Comparison of ENCODE assay signal across 18 mouse cellular contexts in genomic region chr1:65681960-65682359, GRCm38 (mm10).
A peak's percentile ranks its signal among the peaks of the same experiment; 100 is the strongest.
DNase-seq lines count a peak whose midpoint lies in the region; ATAC-seq lines count a peak whose summit lies in the region.
"Had no signal": no experiment of that assay in that cellular context is flagged by ENCODE, and none has a peak within 500 bp of the region (broad histone marks: within the 10 kb centered on the region; RNA-seq: fewer than 3 reads in every experiment).

No protein-coding gene starts in this region.

- no peak overlapping the region for H3K4me3 ChIP-seq in hindbrain, embryonic 10.5 days
- H3K4me3 ChIP-seq in hindbrain, embryonic 14.5 days (replicated peaks; ENCODE audit: low read length) = no peak overlapping the region
- no peak overlapping the region for H3K4me3 ChIP-seq in midbrain, embryonic 11.5 days (ENCODE audit: low read depth, low read length)
- H3K4me3 ChIP-seq in midbrain, embryonic 14.5 days (replicated peaks; ENCODE audit: low read depth, low read length) = no peak overlapping the region
- H3K4me3 ChIP-seq: embryonic facial prominence, embryonic 13.5 days; forebrain, embryonic 13.5 days; heart, embryonic 12.5 days; hindbrain, embryonic 15.5 days had no signal

- no peaks in the 10 kb centered on the region for H3K9me3 ChIP-seq in hindbrain, embryonic 10.5 days
- no peaks in the 10 kb centered on the region for H3K9me3 ChIP-seq in hindbrain, embryonic 14.5 days (ENCODE audit: control insufficient read depth, low read length)
- no peaks in the 10 kb centered on the region for H3K9me3 ChIP-seq in midbrain, embryonic 11.5 days (ENCODE audit: control insufficient read depth, low read length)
- H3K9me3 ChIP-seq in midbrain, embryonic 14.5 days (ENCODE audit: control insufficient read depth, low read length) = no peaks in the 10 kb centered on the region
- H3K9me3 ChIP-seq: embryonic facial prominence, embryonic 13.5 days; forebrain, embryonic 13.5 days; heart, embryonic 12.5 days; hindbrain, embryonic 15.5 days had no signal

- no peak overlapping the region for H3K4me2 ChIP-seq in hindbrain, embryonic 14.5 days (replicated peaks)
- H3K4me2 ChIP-seq in midbrain, embryonic 11.5 days = no peak overlapping the region
- H3K4me2 ChIP-seq in midbrain, embryonic 14.5 days (ENCODE audit: low read length) = no peak overlapping the region
- H3K4me2 ChIP-seq: embryonic facial prominence, embryonic 13.5 days; forebrain, embryonic 13.5 days; heart, embryonic 12.5 days; hindbrain, embryonic 15.5 days had no signal

- no peak overlapping the region for H3K27ac ChIP-seq in hindbrain, embryonic 10.5 days
- no peak overlapping the region for H3K27ac ChIP-seq in hindbrain, embryonic 14.5 days
- H3K27ac ChIP-seq in midbrain, embryonic 11.5 days (ENCODE audit: low read depth, low read length) = no peak overlapping the region
- no peak overlapping the region for H3K27ac ChIP-seq in midbrain, embryonic 14.5 days (replicated peaks; ENCODE audit: low read depth, low read length)
- H3K27ac ChIP-seq: embryonic facial prominence, embryonic 13.5 days; forebrain, embryonic 13.5 days; hindbrain, embryonic 15.5 days had no signal

- H3K36me3 ChIP-seq in hindbrain, embryonic 10.5 days = no peaks in the 10 kb centered on the region
- H3K36me3 ChIP-seq in hindbrain, embryonic 14.5 days (replicated peaks; ENCODE audit: control insufficient read depth, insufficient read depth) = no peaks in the 10 kb centered on the region
- H3K36me3 ChIP-seq in midbrain, embryonic 11.5 days (ENCODE audit: control insufficient read depth, insufficient read depth, low read length) = no peaks in the 10 kb centered on the region
- no peaks in the 10 kb centered on the region for H3K36me3 ChIP-seq in midbrain, embryonic 14.5 days (ENCODE audit: control insufficient read depth, insufficient read depth, low read length)
- H3K36me3 ChIP-seq: embryonic facial prominence, embryonic 13.5 days; heart, embryonic 12.5 days; hindbrain, embryonic 15.5 days had no signal

- H3K27me3 ChIP-seq in hindbrain, embryonic 10.5 days (ENCODE audit: insufficient read depth, poor library complexity, severe bottlenecking) = no peaks in the 10 kb centered on the region
- no peaks in the 10 kb centered on the region for H3K27me3 ChIP-seq in hindbrain, embryonic 14.5 days (ENCODE audit: control insufficient read depth, insufficient read depth, low read length)
- no peaks in the 10 kb centered on the region for H3K27me3 ChIP-seq in midbrain, embryonic 11.5 days (ENCODE audit: control insufficient read depth, insufficient read depth, low read length)
- no peaks in the 10 kb centered on the region for H3K27me3 ChIP-seq in midbrain, embryonic 14.5 days (ENCODE audit: control insufficient read depth, insufficient read depth, low read length)
- H3K27me3 ChIP-seq: embryonic facial prominence, embryonic 13.5 days; forebrain, embryonic 13.5 days; heart, embryonic 12.5 days; hindbrain, embryonic 15.5 days had no signal

- peak; percentile 3 for DNase-seq in hindbrain, embryonic 10.5 days (ENCODE audit: low spot score)
- no peak for DNase-seq in hindbrain, embryonic 14.5 days (ENCODE audit: low spot score)
- no peak for DNase-seq in midbrain, embryonic 11.5 days (ENCODE audit: low spot score, missing footprints)
- no peak for DNase-seq in midbrain, embryonic 14.5 days
- DNase-seq in embryo, embryonic 10.5 days (ENCODE audit: low spot score) = peak; percentile 26
- no peak for DNase-seq in spleen, postnatal 36 days (ENCODE audit: low spot score in 2 of 2)
- DNase-seq: adrenal gland, postnatal 10 days; cerebellum, adult 11 months; cerebellum, adult 8-10 months; cerebellum, postnatal 14 days; forebrain, postnatal 0 days; gastrocnemius, postnatal 14 days had no signal

- H3K9ac ChIP-seq in hindbrain, embryonic 14.5 days = no peak overlapping the region
- H3K9ac ChIP-seq in midbrain, embryonic 11.5 days (ENCODE audit: low read length) = no peak overlapping the region
- H3K9ac ChIP-seq in midbrain, embryonic 14.5 days (replicated peaks; ENCODE audit: low read length) = no peak overlapping the region
- H3K9ac ChIP-seq: embryonic facial prominence, embryonic 13.5 days; forebrain, embryonic 13.5 days; forebrain, postnatal 0 days; heart, embryonic 12.5 days; hindbrain, embryonic 15.5 days had no signal

- ATAC-seq in hindbrain, embryonic 14.5 days (ENCODE audit: low FRiP score) = no peak
- peak; percentile 66 for ATAC-seq in midbrain, embryonic 11.5 days (ENCODE audit: low FRiP score)
- no peak for ATAC-seq in midbrain, embryonic 14.5 days (ENCODE audit: low FRiP score, low TSS enrichment)
- ATAC-seq in megakaryocyte, adult 5-6 weeks (ENCODE audit: poor library complexity, severe bottlenecking) = no peak
- ATAC-seq: forebrain, embryonic 13.5 days; forebrain, postnatal 0 days; inflammation-experienced regulatory T-cells, adult 6 months had no signal

- H3K4me1 ChIP-seq in hindbrain, embryonic 10.5 days (replicated peaks) = peaks cover 9% of the 10 kb centered on the region
- H3K4me1 ChIP-seq in hindbrain, embryonic 14.5 days (replicated peaks; ENCODE audit: control insufficient read depth, insufficient read depth, low read length) = peaks cover 5% of the 10 kb centered on the region
- H3K4me1 ChIP-seq in midbrain, embryonic 11.5 days (ENCODE audit: control insufficient read depth, insufficient read depth, low read length) = no peaks in the 10 kb centered on the region; the same call in 1 of the 2 replicates
- no peaks in the 10 kb centered on the region for H3K4me1 ChIP-seq in midbrain, embryonic 14.5 days (ENCODE audit: control insufficient read depth, insufficient read depth, low read length)
- H3K4me1 ChIP-seq: embryonic facial prominence, embryonic 13.5 days; forebrain, embryonic 13.5 days; heart, embryonic 12.5 days; hindbrain, embryonic 15.5 days had no signal

- 29% methylated on average over 1 of the region's 1 CpGs for WGBS in hindbrain, embryonic 10.5 days
- WGBS in hindbrain, embryonic 14.5 days = 15% methylated on average over 1 of the region's 1 CpGs
- WGBS in midbrain, embryonic 11.5 days = 31% methylated on average over 1 of the region's 1 CpGs
- WGBS in midbrain, embryonic 14.5 days = 24% methylated on average over 1 of the region's 1 CpGs

Comparison
In these comparisons a context has a peak if more than half of its experiments do, and no peak if none do; other contexts are left out.
1. DNase-seq: peak in hindbrain, embryonic 10.5 days (single experiment) and embryo, embryonic 10.5 days (single experiment); none in hindbrain, embryonic 14.5 days (single experiment), midbrain, embryonic 11.5 days (single experiment), midbrain, embryonic 14.5 days (single experiment) and spleen, postnatal 36 days (0 of 2).